Mouse (Mus musculus) gastrocnemius, postnatal 4 days (tissue): ENCODE results near the gene Slc22a21. TPM values are rescaled to one million over a fixed set of nuclear protein-coding genes. Genes with fewer than 3 reads are reported as not detected.
"Not testable (repeated sequence)": the region's sequence is repeated elsewhere in the genome, so short reads cannot be mapped to it uniquely, and the experiment has no call there.

Source experiments
- DNase-seq, 2 experiments: peaks; one replicate each; pipeline ENCODE4 v3.0.0; 2021 to 2022; ENCODE audit warnings: low spot score in 2 of 2, mixed read lengths in 2 of 2
- long read RNA-seq, 2 experiments: library from polyadenylated mRNA; stranded (forward); transcript quantifications; one replicate each; pipeline ENCODE4 v2.0.0; 2021
- total RNA-seq, 2 experiments: library from RNA; stranded (reverse); gene quantifications; 2 replicates each; pipeline ENCODE4 v1.2.3; 2021

The Slc22a21 gene
- total RNA-seq: 1 to 10 TPM; 3.3 to 3.6 TPM
- long read RNA-seq, experiment 1, partial matches to known transcripts: 1 of 5 reads
- long read RNA-seq, experiment 1, other reads (novel, unspliced or antisense): 2 of 5 reads
- long read RNA-seq, experiment 2, partial matches to known transcripts: 0 of 5 reads
- long read RNA-seq, experiment 2, other reads (novel, unspliced or antisense): 3 of 5 reads

- DNase-seq: peak; percentile 66 to 76
Observed at GRCm38 (mm10) chr11:53979788-53980621, at the start of gene Slc22a21. TSS of gene Slc22a21 (minus strand) at chr11:53980332.

DNA sequence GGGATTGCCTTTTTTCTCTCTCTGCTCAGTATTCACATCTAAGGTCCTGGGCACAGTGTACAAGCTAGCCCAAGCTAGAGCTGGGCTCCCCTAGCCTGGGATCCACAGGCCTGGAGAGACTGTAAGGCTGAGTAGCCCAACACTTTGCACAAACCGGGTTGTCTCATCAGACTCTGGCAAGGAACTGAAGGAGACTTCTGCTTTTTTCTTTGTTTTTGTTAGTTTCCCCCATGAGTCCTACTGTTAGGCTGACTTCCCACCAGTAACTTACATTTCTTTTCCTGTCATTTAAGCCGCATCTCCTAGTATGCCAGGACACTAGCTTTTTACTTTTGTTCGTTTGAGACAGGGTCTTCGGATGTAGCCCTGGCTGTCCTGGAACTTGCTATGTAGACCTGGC, 48.9 kb upstream of the Slc22a21 start:
- no peak for DNase-seq

DNA sequence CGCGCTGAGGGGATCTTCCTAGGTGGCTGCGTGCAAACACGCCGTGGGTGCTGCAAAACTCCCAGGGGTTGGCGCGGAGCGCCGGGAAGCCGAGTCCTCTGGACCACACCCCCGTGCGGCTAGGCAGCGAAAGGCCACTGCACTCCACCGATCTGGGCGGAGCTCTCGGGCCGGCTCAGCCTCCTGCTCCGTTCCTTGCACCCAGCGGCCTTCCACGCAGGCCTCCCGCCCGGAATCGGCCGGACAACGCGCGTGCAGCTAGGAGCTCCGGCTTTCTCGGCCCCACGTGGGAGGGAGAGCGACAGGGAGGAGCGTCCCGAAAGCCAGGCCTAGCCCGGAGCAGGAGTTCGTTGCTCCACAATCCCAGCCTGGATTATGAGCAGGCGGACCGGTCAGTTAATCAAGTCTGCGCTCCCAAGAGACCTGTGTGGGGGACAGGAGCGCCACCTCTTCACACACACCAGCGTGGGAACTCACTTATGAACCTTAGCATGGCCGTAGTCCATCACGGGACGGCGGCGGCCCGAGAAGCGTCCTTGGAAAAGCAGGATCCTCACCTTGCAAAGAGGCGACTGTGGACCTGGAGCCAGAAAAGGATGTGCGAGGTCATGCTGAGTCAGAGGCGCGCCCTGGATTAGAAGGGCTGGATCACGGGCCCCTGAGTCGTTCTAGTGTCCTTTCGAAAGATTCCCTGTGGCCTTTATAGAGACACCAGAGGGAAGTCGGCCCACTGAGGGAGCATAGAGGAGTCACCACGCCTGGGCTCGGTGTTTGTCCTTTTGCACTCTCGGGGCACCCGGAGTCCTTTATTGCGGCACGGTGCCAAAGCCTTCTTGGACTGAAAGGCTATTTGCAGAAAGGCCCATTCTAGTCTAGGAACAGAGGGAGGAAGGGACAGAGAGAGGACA, 48.2 kb upstream of the Slc22a21 start, which contains the start of gene Slc22a4:
Gene Slc22a4 (minus strand): TSS at position 47 of the 908 bp plus-strand sequence.
- DNase-seq: peak; percentile 63 to 77

DNA sequence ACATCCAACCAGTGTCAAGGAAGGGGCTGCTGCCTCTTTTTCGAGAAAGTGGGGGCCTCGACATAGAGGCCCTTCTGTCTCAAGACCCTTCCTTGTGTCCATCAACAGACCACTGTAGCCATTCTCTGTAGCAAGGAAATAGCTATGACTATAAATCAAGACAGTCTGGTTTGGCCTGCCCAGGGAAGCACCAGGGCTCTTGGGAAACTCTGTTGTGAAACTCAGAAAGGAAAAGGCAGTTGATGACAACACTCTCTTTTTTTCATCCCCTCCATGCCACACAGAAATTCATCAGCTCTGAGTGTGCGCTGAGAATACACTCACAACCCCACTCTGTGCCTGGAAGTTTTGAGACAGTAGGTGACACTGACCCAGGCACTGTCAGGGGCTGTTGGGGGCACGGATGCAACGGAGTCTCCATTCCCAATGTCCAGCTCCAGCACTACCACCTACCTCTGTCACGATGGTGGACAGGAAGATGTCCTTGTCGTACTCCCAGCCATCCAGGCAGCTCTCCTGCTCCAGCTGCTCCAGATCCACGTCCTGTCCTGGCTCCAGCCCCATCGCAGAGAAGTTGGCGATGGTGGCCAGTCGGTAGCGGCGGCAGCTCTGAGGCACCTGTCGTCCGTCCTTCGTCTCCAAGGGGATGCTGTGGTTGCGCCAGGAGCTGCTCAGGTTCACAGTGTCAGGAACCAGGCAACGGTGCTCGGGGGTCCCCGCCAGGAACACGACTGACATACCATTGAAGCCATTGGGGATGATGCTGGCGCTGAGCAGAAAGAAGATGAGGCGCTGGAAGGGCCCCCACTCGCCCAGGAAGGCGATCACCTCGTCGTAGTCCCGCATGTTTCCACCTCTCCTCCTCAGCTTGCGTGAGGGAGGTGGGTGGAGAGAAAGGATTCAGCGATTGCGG, 47.3 kb upstream of the Slc22a21 start:
- no peak for DNase-seq

DNA sequence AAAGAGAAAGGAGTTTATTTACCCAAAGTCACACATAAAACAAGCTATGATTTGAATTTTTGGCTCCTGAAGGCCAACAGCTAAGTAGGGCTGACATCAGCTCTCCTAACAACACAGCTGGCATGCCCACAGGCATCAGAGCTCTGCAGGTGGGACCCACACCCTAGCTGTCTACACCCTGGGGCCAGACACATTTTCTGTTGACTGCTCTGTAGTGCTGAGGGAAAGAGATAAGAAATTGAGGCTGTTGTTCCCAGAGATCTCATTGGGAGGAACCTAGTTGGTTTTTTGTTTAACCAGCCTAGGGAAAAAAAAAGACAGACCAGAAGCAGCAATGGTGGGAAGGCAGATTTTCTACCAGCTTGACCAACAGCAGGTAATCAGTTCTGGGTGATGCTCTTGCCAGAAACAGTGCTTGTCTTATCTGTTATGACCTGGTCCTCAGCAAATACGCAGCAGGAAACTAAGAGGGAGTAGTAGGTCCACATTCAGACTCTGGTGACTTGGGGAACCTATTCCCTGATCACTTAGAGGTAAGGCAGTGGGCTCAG, 46.4 kb upstream of the Slc22a21 start:
- DNase-seq: no peak

- no peak for DNase-seq
Observed at GRCm38 (mm10) chr11:54021396-54022093, 41.4 kb upstream of the Slc22a21 start.

GRCm38 (mm10) chr11:54018893-54019732, 39.0 kb upstream of the Slc22a21 start:
- DNase-seq: no peak

DNA sequence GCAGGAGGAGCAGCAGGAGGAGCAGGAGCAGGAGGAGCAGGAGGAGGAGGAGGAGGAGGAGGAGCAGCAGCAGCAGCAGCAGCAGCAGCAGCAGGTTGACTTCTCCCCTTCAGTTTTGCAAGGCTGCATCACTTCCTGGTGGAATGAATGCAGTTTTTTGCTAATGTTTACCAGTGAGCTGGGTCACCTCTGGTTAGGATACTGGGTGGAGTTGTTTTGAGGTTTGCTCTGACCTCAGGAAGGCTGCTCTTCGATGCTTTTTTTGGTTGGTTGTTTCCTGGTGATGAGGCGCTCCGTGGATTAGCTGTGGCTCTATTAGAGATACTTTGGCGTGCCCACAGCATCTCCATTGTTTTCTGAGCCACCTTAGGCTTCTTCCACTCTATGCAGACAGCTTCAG, 37.5 kb upstream of the Slc22a21 start:
- DNase-seq: no peak

GRCm38 (mm10) chr11:54016051-54016450, 35.9 kb upstream of the Slc22a21 start:
- no peak for DNase-seq

- no peak for DNase-seq
Observed at GRCm38 (mm10) chr11:54012961-54013360, 32.8 kb upstream of the Slc22a21 start.

GRCm38 (mm10) chr11:54011255-54011654, 31.1 kb upstream of the Slc22a21 start:
- no peak for DNase-seq

- no peak for DNase-seq
Observed at GRCm38 (mm10) chr11:54008416-54008920, 28.3 kb upstream of the Slc22a21 start.

DNA sequence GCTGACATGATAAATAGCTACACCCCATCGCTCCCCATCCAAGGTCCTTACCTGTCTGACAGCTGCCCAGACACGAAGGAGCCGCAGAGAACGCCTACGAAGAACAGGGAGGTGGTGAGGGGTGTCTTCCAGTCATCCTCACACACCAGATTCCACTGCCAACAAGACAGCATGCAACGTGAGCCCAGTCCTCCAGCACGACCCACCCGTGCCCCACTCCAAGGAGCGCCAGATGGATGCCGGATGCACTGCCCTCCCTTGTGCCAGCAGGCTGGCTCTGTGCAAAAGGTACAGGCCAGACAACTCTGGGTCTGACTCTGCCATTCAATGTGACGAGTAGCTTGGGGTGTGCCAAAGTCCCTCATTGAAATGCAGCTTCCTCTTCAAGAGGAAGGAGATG, 27.6 kb upstream of the Slc22a21 start:
- no peak for DNase-seq

- DNase-seq: peak in 1 of 2 experiments; percentile 60
Observed at GRCm38 (mm10) chr11:54006901-54007300, 26.8 kb upstream of the Slc22a21 start.

DNA sequence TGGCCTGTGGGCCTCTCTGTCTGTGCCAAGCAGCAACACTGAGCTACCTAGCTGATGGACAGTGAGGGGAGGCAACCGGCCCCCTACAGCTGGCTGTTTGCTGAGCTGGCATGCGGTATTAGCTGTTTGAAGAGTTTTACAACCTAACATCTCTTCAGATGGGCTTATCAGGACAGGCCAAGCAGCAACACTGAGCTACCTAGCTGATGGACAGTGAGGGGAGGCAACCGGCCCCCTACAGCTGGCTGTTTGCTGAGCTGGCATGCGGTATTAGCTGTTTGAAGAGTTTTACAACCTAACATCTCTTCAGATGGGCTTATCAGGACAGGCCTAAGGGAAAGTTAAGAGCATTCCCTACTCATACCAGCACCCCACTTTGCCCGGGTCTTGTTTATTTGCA, 26.2 kb upstream of the Slc22a21 start:
- DNase-seq: not testable (repeated sequence)

- no peak for DNase-seq
Observed at GRCm38 (mm10) chr11:54004734-54005133, 24.6 kb upstream of the Slc22a21 start.

DNA sequence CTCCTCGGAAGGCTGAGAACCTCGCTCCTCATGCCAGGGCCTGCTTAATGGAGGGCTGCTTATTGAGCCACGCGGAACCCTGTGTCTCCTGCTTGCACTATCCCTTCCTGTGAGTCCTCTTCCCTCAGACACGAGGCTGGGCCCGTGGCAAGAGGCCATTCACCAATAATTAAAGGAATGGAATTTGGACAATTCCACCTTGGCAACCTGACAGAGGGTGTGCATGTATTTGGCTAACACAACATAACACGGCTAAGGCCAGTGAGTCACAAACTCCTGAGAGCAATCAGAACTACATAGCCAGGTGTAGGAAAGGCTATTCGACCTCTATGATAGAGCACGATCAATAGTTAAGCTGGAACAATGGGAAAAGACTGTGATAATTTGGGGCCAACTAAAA, 24.1 kb upstream of the Slc22a21 start:
- no peak for DNase-seq
